Mouse (Mus musculus) kidney, adult 2 months (tissue): ENCODE data around the gene Gm10382. TPM values are rescaled to one million over a fixed set of nuclear protein-coding genes. Genes with fewer than 3 reads are reported as not detected.

Experiments used
- DNase-seq: peaks from one replicate; pipeline ENCODE4 v3.0.0; 2021
- H3K27ac ChIP-seq: fragments of 200-500 bp; 2 replicates; pipeline ENCODE4 v1.5.1; 2012; ENCODE audit warnings: low read depth, low read length, control low read depth, inconsistent platforms; ENCODE audit not compliant: insufficient read depth
- H3K27me3 ChIP-seq: fragments of 200-500 bp; replicated peaks from 2 replicates; pipeline ENCODE4 v1.6.1; 2012; ENCODE audit warnings: mild to moderate bottlenecking, moderate library complexity, low read length, inconsistent platforms; ENCODE audit not compliant: control insufficient read depth, insufficient read depth
- H3K36me3 ChIP-seq: fragments of 200-500 bp; 2 replicates; pipeline ENCODE4 v1.6.1; 2012; ENCODE audit warnings: mild to moderate bottlenecking, moderate library complexity, low read length, inconsistent platforms; ENCODE audit not compliant: control insufficient read depth, insufficient read depth
- H3K4me1 ChIP-seq: fragments of 200-500 bp; 2 replicates; pipeline ENCODE4 v1.6.1; 2011; ENCODE audit warnings: low read length; ENCODE audit not compliant: control insufficient read depth, insufficient read depth
- H3K4me3 ChIP-seq: fragments of 200-500 bp; 2 replicates; pipeline ENCODE4 v1.5.1; 2011; ENCODE audit warnings: mild to moderate bottlenecking, low read depth, low read length, control low read depth; ENCODE audit not compliant: insufficient read depth
- CTCF ChIP-seq: fragments of 200-500 bp; conservative IDR thresholded peaks from 2 replicates; pipeline ENCODE4 v1.5.1; 2011; ENCODE audit warnings: low read depth, mild to moderate bottlenecking, control low read depth, low read length, moderate library complexity, mixed read lengths; ENCODE audit not compliant: insufficient read depth, insufficient read length
- POLR2A ChIP-seq: fragments of 200-500 bp; IDR thresholded peaks from one replicate; pipeline ENCODE4 v1.6.1; 2011; ENCODE audit warnings: low read depth, low read length, control low read depth
- WGBS: fragments of 180-500 bp; shearing (Covaris S2); methylation state at CpG from one replicate; pipeline ENCODE4 v1.1.7; 2018; 5-methylcytosine and 5-hydroxymethylcytosine counted together
- polyA plus RNA-seq: library from polyadenylated mRNA; depleted of rRNA; stranded (reverse); fragments of >200 nt; gene quantifications from 2 replicates; pipeline ENCODE4 v1.2.3, GENCODE M21; 2012; rRNA removed

Gm10382 gene
- polyA plus RNA-seq, result 0.33 and 0.58 TPM in 2 replicates

DNA sequence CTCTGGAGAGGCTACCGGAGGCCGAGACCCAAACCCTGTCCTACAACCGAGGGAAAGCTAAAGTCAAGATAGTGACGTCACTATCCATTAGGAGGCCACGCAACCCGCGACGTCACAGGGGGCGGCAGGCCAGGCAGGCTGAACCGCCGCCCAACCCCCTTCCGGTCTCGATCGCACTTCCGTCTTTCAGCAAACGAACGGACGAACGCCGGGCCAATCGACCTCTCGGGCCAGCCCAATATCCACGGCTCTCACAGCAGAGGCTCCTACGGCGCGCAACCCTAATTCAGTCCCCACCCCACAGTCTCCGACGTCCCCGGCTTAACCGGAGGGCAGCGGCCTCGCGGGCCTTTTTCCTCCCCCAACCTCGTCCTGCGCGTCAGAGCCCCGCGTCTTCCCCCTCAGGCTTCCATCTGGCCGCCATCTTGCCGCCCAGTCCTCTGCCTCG is at the start of gene Gm10382:
Gene Gm10382 (plus strand): TSS at position 192 of the 448 bp plus-strand sequence.
- peaks cover 30% of the 10 kb centered on the region for H3K4me1 ChIP-seq
- H3K4me3 ChIP-seq, result peak within 1 kb of the TSS; percentile 98
- peak; percentile 92 for DNase-seq
- TF ChIP-seq POLR2A (peak; percentile 72), CTCF (no peak; the same call in 1 of the 2 replicates)
- no peaks in the 10 kb centered on the region for H3K27me3 ChIP-seq
- peak within 1 kb of the TSS; percentile 100 for H3K27ac ChIP-seq
- under 1% methylated on average over 41 of the region's 41 CpGs for WGBS
- peaks cover 17% of the 10 kb centered on the region for H3K36me3 ChIP-seq

DNA sequence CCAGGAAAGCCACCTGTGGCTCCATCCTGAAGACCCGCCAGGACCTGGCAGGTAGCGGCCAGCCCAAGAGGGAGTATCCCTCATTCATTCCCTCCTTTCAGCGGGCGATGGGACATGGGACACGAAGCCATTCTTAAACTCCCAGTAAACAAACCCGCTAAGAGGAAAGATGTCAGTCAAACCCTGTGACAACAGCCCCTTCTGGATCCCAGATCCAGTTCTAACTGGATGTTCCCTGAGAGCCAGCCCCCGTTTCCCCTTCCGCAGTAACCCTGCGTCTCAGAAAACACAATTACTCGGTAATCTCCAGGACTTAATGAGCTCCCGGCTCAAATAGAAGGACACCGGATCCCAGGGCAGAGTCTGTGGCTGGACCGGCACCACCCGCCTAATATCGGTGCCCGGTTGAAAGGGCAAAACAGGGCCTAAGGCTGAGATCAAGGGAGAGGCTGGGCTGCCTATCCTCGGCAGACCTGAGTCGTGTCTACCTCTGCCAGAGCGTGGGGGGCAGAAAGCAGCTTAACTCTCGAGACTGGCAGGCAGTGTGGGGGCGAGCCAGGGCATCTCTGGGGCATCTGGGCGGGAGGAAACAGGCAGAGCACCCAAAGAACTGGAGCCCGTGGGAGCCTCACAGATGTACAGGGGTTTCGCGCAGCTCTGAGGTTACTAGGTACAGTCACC is 49.1 kb upstream of the Gm10382 start:
- H3K27ac ChIP-seq, result peak overlapping the region; percentile 27
- WGBS, result 15% methylated on average over 25 of the region's 25 CpGs
- peak overlapping the region; percentile 96 for H3K4me3 ChIP-seq
- no peaks in the 10 kb centered on the region for H3K4me1 ChIP-seq
- no peaks in the 10 kb centered on the region for H3K36me3 ChIP-seq
- peak; percentile 30 for DNase-seq
- TF ChIP-seq CTCF, result no peak
- no peak for TF ChIP-seq POLR2A
- H3K27me3 ChIP-seq, result no peaks in the 10 kb centered on the region

DNA sequence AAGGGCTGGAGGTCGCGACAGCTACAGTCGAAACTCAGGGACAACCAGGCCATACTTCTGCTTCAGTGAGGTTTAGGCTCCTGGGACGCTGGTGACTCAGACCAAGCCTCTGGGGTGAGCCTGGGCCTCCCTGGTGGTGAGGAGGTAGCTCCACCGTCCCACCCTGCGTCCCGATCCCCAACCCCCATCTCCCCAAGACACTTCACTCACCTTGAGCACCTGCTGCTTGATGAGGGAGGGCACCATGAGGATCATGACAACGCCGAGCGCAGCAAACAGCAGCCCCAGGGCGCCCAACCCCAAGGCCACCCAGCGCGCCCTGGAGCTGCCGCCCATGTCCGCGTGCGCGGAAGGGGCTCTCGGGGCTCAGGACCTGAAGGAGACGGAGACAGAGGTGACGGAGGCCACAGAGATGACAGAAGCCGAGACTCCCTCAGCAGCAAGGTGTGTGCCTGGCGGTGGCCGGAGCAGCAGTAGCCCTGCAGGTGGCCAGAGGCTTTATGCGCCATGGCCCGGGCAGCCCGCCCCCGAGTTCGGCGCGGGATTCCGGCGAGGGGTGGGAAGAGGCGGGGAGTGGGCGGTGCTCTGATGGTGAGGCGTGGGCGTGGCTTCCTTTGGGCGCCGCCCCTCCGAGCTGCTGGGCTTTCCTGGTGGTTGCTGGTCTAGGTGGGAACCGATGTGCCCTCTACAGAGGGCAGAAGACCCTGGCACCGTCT is 48.4 kb upstream of the Gm10382 start, which contains the start of gene Scarb1:
Gene Scarb1 (minus strand): TSS at position 548 of the 716 bp plus-strand sequence.
- TF ChIP-seq POLR2A (peak; percentile 24), CTCF (0 out of 2 replicates have a peak, but pooled peaks have one; percentile 13)
- no peaks in the 10 kb centered on the region for H3K27me3 ChIP-seq
- peak within 1 kb of the TSS; percentile 2 for H3K27ac ChIP-seq
- no peaks in the 10 kb centered on the region for H3K36me3 ChIP-seq
- peak; percentile 91 for DNase-seq
- peak within 1 kb of the TSS; percentile 96 for H3K4me3 ChIP-seq
- 1% methylated on average over 42 of the region's 42 CpGs for WGBS
- no peaks in the 10 kb centered on the region for H3K4me1 ChIP-seq

DNA sequence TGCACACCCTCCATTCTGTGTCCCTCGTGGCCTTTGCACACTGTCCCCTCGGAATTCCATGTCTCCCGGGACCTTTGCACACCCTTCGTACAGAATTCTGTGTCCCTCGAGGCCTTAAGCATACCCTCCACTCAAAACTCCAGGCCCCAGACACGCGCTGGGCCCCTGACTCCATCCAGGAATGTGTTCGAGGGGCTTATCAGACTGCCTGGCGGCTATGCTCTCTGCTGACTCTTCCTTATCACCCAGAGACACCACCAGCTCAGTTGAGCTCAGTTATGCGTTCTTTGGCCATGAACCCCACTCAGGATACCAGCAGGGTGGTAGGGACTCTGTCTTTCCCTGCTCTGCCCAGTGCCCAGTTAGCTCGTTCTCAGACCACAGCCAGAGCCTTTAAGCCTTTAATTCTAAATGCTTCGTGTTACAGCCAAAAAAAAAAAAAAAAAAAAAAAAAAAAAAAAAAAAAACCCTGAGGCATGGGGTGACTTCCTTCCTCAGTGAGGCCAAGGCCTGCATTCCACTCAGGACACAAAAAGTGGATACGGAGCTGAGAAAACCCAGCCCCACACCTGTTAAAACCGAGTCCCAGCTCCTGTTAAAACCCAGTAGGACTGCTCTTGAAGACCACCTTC is 47.5 kb upstream of the Gm10382 start:
- Histone ChIP-seq H3K4me1 (no peaks in the 10 kb centered on the region), H3K4me3 (peak overlapping the region; percentile 33), H3K36me3 (no peaks in the 10 kb centered on the region), H3K27me3 (no peaks in the 10 kb centered on the region), H3K27ac (no peak overlapping the region)
- DNase-seq, result no peak
- WGBS, result 49% methylated on average over 14 of the region's 14 CpGs
- no peak for TF ChIP-seq POLR2A
- TF ChIP-seq CTCF, result no peak

DNA sequence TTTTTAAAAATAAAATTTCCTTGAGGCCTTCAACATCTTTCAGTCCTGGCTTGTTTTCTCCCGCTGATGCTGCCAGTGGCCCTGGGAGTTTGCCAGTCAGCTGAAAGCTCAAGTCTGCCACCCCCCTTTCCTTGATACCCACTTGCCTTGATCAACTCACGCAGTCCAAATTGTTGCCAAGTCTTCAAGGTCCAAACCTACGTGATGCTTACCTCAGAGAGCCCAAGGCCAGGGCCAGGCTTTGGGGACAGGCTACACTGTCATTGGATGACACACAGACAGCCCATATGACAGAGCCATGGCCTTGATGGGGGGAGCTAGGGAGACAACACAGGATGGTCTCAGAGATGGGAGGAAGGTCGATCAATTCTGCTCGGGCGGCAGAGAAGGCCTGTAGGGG is 44.8 kb upstream of the Gm10382 start:
- Histone ChIP-seq H3K4me3 (no peak overlapping the region), H3K27me3 (no peaks in the 10 kb centered on the region), H3K4me1 (no peaks in the 10 kb centered on the region), H3K36me3 (no peaks in the 10 kb centered on the region), H3K27ac (no peak overlapping the region)
- TF ChIP-seq CTCF, result no peak
- TF ChIP-seq POLR2A, result no peak
- DNase-seq, result no peak
- WGBS, result 95% methylated on average over 6 of the region's 6 CpGs

- H3K36me3 ChIP-seq, result no peaks in the 10 kb centered on the region
- TF ChIP-seq POLR2A (no peak), CTCF (no peak)
- H3K27ac ChIP-seq, result no peak overlapping the region
- no peak overlapping the region for H3K4me3 ChIP-seq
- H3K4me1 ChIP-seq, result no peaks in the 10 kb centered on the region
- no peaks in the 10 kb centered on the region for H3K27me3 ChIP-seq
- 57% methylated on average over 7 of the region's 7 CpGs for WGBS
- DNase-seq, result no peak
These were observed 41.1 kb upstream of the Gm10382 start for GRCm38 (mm10) chr5:125348067-125348466.

GRCm38 (mm10) chr5:125348487-125348886 is 40.6 kb upstream of the Gm10382 start:
- Histone ChIP-seq H3K27ac (no peak overlapping the region), H3K4me3 (no peak overlapping the region), H3K36me3 (no peaks in the 10 kb centered on the region), H3K27me3 (no peaks in the 10 kb centered on the region), H3K4me1 (no peaks in the 10 kb centered on the region)
- peak; percentile 65 for DNase-seq
- WGBS, result 48% methylated on average over 8 of the region's 8 CpGs
- TF ChIP-seq POLR2A (no peak), CTCF (peak; percentile 74)
